Mouse (Mus musculus): ENCODE data around the gene Slc6a21. TPM values are rescaled to one million over a fixed set of nuclear protein-coding genes. Genes with fewer than 3 reads are reported as not detected.

Slc6a21 gene
- polyA plus RNA-seq, 1 experiment, result not detected

GRCm38 (mm10) chr7:45315182-45315701, 37.9 kb downstream of the Slc6a21 start:
- 90% methylated on average over 10 of the region's 10 CpGs for WGBS
- Histone ChIP-seq H3K4me1 (ENCODE audit: control insufficient read depth, insufficient read depth, insufficient read length, low read length) (peaks cover 29% of the 10 kb centered on the region), H3K36me3 (ENCODE audit: control insufficient read depth, insufficient read depth, low read length) (peaks cover 54% of the 10 kb centered on the region), H3K27me3 (ENCODE audit: control insufficient read depth, insufficient read depth, low read length) (no peaks in the 10 kb centered on the region), H3K4me3 (ENCODE audit: low read depth, low read length) (no peak overlapping the region), H3K27ac (ENCODE audit: insufficient read depth, low read depth, low read length) (peak overlapping the region; percentile 92; the same call in 1 of the 2 replicates)
- TF ChIP-seq POLR2A (IDR thresholded peaks at IDR 0.05; ENCODE audit: low read depth, low read length) (no peak), CTCF (IDR thresholded peaks at IDR 0.05; ENCODE audit: extremely low read depth, insufficient read length, insufficient replicate concordance, low read depth, low read length) (no peak)

- Histone ChIP-seq H3K36me3 (ENCODE audit: control insufficient read depth, insufficient read depth, low read length) (peaks cover 49% of the 10 kb centered on the region), H3K4me1 (ENCODE audit: control insufficient read depth, insufficient read depth, insufficient read length, low read length) (peaks cover 29% of the 10 kb centered on the region), H3K27me3 (ENCODE audit: control insufficient read depth, insufficient read depth, low read length) (no peaks in the 10 kb centered on the region), H3K4me3 (ENCODE audit: low read depth, low read length) (peak overlapping the region; percentile 27), H3K27ac (ENCODE audit: insufficient read depth, low read depth, low read length) (peak overlapping the region; percentile 92)
- WGBS, result 37% methylated on average over 14 of the region's 14 CpGs
- no peak for TF ChIP-seq CTCF (IDR thresholded peaks at IDR 0.05; ENCODE audit: extremely low read depth, insufficient read length, insufficient replicate concordance, low read depth, low read length)
- no peak for TF ChIP-seq POLR2A (IDR thresholded peaks at IDR 0.05; ENCODE audit: low read depth, low read length)
Measured at GRCm38 (mm10) chr7:45316536-45316935, 39.2 kb downstream of the Slc6a21 start.

GRCm38 (mm10) chr7:45322245-45322644, 44.9 kb downstream of the Slc6a21 start:
- Histone ChIP-seq H3K36me3 (ENCODE audit: control insufficient read depth, insufficient read depth, low read length) (peaks cover 50% of the 10 kb centered on the region), H3K27me3 (ENCODE audit: control insufficient read depth, insufficient read depth, low read length) (no peaks in the 10 kb centered on the region), H3K27ac (ENCODE audit: insufficient read depth, low read depth, low read length) (peak overlapping the region; percentile 85; the same call in 1 of the 2 replicates), H3K4me1 (ENCODE audit: control insufficient read depth, insufficient read depth, insufficient read length, low read length) (peaks cover 19% of the 10 kb centered on the region; the same call in 1 of the 2 replicates), H3K4me3 (ENCODE audit: low read depth, low read length) (no peak overlapping the region)
- 83% methylated on average over 4 of the region's 4 CpGs for WGBS
- TF ChIP-seq POLR2A (IDR thresholded peaks at IDR 0.05; ENCODE audit: low read depth, low read length), result no peak
- TF ChIP-seq CTCF (IDR thresholded peaks at IDR 0.05; ENCODE audit: extremely low read depth, insufficient read length, insufficient replicate concordance, low read depth, low read length), result no peak

- Histone ChIP-seq H3K4me1 (ENCODE audit: control insufficient read depth, insufficient read depth, insufficient read length, low read length) (peaks cover 14% of the 10 kb centered on the region; the same call in 1 of the 2 replicates), H3K27ac (ENCODE audit: insufficient read depth, low read depth, low read length) (peak overlapping the region; percentile 97), H3K4me3 (ENCODE audit: low read depth, low read length) (no peak overlapping the region), H3K36me3 (ENCODE audit: control insufficient read depth, insufficient read depth, low read length) (peaks cover 49% of the 10 kb centered on the region), H3K27me3 (ENCODE audit: control insufficient read depth, insufficient read depth, low read length) (no peaks in the 10 kb centered on the region)
- TF ChIP-seq CTCF (IDR thresholded peaks at IDR 0.05; ENCODE audit: extremely low read depth, insufficient read length, insufficient replicate concordance, low read depth, low read length) (no peak), POLR2A (IDR thresholded peaks at IDR 0.05; ENCODE audit: low read depth, low read length) (no peak)
- 24% methylated on average over 5 of the region's 5 CpGs for whole genome bisulfite sequencing
Measured at GRCm38 (mm10) chr7:45323069-45323468, 45.8 kb downstream of the Slc6a21 start.

GRCm38 (mm10) chr7:45325800-45326199, 48.5 kb downstream of the Slc6a21 start:
- peak; percentile 7; the same call in 1 of the 2 replicates for TF ChIP-seq CTCF (IDR thresholded peaks at IDR 0.05; ENCODE audit: extremely low read depth, insufficient read length, insufficient replicate concordance, low read depth, low read length)
- no peak for TF ChIP-seq POLR2A (IDR thresholded peaks at IDR 0.05; ENCODE audit: low read depth, low read length)
- Histone ChIP-seq H3K27ac (ENCODE audit: insufficient read depth, low read depth, low read length) (no peak overlapping the region), H3K4me1 (ENCODE audit: control insufficient read depth, insufficient read depth, insufficient read length, low read length) (peaks cover 12% of the 10 kb centered on the region; the same call in 1 of the 2 replicates), H3K4me3 (ENCODE audit: low read depth, low read length) (no peak overlapping the region), H3K36me3 (ENCODE audit: control insufficient read depth, insufficient read depth, low read length) (peaks cover 46% of the 10 kb centered on the region), H3K27me3 (ENCODE audit: control insufficient read depth, insufficient read depth, low read length) (no peaks in the 10 kb centered on the region)

GRCm38 (mm10) chr7:45328841-45329475, 51.6 kb downstream of the Slc6a21 start:
- Histone ChIP-seq H3K4me1 (ENCODE audit: control insufficient read depth, insufficient read depth, insufficient read length, low read length) (peaks cover 9% of the 10 kb centered on the region; the same call in 1 of the 2 replicates), H3K4me3 (ENCODE audit: low read depth, low read length) (no peak overlapping the region), H3K27ac (ENCODE audit: insufficient read depth, low read depth, low read length) (no peak overlapping the region), H3K36me3 (ENCODE audit: control insufficient read depth, insufficient read depth, low read length) (peaks cover 51% of the 10 kb centered on the region), H3K27me3 (ENCODE audit: control insufficient read depth, insufficient read depth, low read length) (no peaks in the 10 kb centered on the region)
- TF ChIP-seq POLR2A (IDR thresholded peaks at IDR 0.05; ENCODE audit: low read depth, low read length), result no peak
- TF ChIP-seq CTCF (IDR thresholded peaks at IDR 0.05; ENCODE audit: extremely low read depth, insufficient read length, insufficient replicate concordance, low read depth, low read length), result no peak
- 89% methylated on average over 13 of the region's 13 CpGs for WGBS

- no peaks in the 10 kb centered on the region for H3K27me3 ChIP-seq (ENCODE audit: control insufficient read depth, insufficient read depth, low read length)
- H3K4me1 ChIP-seq (ENCODE audit: control insufficient read depth, insufficient read depth, insufficient read length, low read length), result peaks cover 9% of the 10 kb centered on the region; the same call in 1 of the 2 replicates
- peak overlapping the region; percentile 91; the same call in 1 of the 2 replicates for H3K4me3 ChIP-seq (ENCODE audit: low read depth, low read length)
- H3K36me3 ChIP-seq (ENCODE audit: control insufficient read depth, insufficient read depth, low read length), result peaks cover 31% of the 10 kb centered on the region
- 94% methylated on average over 6 of the region's 6 CpGs for WGBS
- no peak for TF ChIP-seq POLR2A (IDR thresholded peaks at IDR 0.05; ENCODE audit: low read depth, low read length)
- TF ChIP-seq CTCF (IDR thresholded peaks at IDR 0.05; ENCODE audit: extremely low read depth, insufficient read length, insufficient replicate concordance, low read depth, low read length), result peak; percentile 18; the same call in 1 of the 2 replicates
- peak overlapping the region; percentile 91; the same call in 1 of the 2 replicates for H3K27ac ChIP-seq (ENCODE audit: insufficient read depth, low read depth, low read length)
Measured at GRCm38 (mm10) chr7:45331502-45331901, 54.2 kb downstream of the Slc6a21 start.

Measured in small intestine, adult 2 months (tissue).